Mouse (Mus musculus) kidney, postnatal 10 days (tissue): ENCODE results near the gene Suclg1.
A peak's percentile ranks its signal among the peaks of the same experiment; 100 is the strongest.

Experiments
- DNase-seq: peaks from one replicate; pipeline ENCODE4 v3.0.0; 2021; ENCODE audit warnings: mixed read lengths

Suclg1 gene

GRCm38 (mm10) chr6:73251336-73251735, 3.2 kb downstream of the Suclg1 start:
- DNase-seq, result peak; percentile 63

DNA sequence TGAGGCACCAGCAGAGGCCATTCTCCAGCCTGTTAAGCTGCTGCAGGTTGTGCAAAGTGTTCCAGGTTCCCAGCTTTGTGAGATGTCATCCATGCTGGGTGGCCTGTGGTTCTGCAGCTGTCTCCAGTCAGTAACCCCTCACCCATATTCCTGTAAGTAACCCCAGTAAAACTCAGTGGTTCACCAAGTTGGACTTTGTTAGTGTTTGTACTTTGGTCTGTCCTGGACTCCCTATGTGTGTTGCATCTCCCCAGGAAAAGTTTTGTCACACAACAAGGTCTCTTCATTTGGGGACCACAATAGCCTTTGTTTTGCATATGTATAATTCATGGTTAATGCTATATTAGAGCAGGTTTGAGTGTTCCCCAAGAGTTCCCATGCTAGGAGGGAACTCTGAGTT, 4.2 kb downstream of the Suclg1 start:
- DNase-seq, result no peak

DNA sequence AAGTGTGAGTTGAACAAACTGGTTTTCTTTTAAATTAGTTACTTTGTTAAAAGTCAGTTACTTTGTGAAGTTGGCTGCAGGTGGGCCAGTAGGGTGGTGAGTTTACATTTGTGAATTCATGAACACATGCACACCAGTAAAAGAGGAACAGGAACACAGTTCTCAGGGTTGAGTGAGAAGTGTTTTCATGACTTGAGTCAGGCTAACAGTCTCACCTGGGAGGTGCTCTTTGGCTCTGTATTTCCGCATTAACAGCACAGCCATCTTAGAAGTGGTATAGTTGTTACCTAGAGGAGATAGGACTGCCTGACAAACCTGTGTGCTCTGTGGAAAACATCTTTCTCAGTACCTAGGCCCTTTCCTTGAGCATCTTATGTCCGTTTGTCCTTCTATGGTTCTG, 4.8 kb downstream of the Suclg1 start:
- DNase-seq, result no peak

DNA sequence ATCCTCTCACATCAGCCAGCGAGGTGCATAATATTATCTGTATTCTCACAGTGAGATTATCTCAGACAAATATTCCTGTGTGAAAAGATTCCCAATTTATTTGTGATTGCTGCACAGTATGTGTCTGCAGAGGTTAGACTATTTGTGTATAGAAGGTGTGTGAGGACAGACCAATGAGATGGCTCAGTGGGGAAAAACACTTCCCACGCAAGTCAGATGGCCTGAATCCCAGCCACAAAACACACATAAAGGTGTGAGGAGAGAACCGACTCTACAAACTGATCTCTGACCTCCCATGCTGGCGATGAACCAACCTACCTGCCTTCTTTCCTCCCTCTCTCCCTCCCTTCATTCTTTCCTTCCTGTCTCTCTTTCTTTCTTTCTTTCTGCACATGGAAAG, 5.4 kb downstream of the Suclg1 start:
- no peak for DNase-seq

DNA sequence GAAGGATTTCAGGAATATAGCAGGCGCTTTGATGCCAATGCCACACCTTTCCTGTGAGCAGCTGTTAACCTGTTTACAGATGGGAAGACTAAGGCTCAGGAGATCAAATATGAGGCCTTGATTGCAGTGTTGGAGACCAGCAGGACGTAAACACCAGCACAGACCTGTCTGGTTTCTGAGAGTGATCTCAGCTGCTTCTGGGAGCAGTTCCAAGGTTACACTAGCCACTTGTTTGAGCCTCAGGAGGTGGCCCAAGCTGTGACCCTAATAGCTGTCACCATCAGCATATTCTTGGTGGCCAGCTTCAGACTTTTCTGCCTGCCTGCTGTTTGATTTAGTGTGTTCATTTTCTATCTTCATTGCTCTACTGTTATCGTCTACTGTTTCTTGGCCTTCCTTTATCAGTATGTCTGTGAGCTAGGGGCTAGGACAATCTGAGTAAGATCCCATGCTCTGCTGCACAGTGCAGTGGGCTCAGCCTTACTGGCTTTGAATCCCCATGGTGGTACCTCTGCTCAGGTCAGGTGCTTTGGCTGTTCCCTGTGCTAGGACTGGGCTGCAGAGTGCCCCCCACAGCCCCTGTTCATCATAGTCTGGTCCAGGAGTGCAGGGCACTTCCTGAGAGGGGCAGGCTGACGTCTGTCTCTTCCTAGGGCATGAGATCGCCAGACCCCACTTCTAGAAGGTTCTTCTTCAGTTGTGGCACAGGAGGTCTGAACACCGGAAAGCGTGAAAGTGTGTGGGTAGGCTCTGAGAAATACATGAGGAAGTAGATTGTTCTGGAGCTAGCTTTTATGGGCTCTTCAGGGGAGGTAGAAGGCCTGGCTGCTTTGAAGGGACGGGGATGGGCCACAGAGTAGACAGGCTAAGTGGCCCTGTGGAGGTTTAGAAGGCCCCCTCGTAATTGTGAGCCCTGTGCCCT, 6.4 kb downstream of the Suclg1 start:
- peak; percentile 42 for DNase-seq

- DNase-seq, result no peak
Observed at GRCm38 (mm10) chr6:73257068-73257467, 8.9 kb downstream of the Suclg1 start.

- no peak for DNase-seq
Observed at GRCm38 (mm10) chr6:73260110-73260509, 11.9 kb downstream of the Suclg1 start.

GRCm38 (mm10) chr6:73264801-73265200, 16.6 kb downstream of the Suclg1 start:
- DNase-seq, result no peak

- no peak for DNase-seq
Observed at GRCm38 (mm10) chr6:73267738-73268311, 19.6 kb downstream of the Suclg1 start.

DNA sequence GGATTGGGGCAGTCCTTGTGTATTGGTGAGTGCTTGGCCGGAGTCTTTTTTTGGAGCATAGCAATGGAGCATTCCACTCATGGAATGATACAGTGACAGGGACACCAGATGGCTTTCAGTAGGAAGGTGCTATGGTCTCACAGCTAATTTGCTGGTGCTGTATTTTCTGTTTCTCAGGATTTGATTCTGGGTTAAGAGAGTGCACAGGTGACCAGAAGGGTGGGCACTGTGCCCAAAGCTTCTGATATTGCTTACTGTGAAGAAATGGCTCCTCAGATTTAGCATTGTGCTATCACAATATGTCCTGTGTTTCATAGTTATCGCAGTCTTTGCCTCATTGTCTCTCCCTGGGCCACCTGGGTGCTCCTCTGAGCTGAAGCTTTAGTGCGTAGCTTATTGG, 21.2 kb downstream of the Suclg1 start:
- DNase-seq, result no peak

DNA sequence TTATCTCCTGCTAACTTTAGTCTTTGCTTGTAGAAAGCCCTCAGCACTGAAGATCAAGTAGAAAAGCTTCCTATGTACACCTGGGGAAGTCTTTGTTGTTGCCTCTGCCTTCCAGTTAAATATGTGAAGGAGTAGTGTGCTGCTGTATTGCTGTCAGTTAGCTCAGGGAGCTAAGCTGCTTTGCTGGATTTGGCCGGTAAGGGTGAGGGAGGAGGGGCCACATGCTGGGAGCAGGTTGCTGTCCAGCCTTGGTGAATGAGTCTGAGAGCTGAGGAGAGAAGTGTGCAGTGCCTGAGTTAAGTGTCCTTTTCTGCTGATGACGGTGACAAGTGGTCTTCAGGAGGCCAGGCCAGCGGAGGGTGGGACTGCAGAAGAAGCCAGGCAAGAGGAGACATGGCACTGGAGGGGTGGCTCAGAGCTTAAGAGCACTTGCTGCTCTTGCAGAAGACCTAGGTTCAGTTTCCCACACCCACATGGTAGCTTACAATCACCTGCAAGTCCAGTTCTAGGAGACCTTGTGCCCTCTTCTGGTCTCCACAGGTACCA, 23.4 kb downstream of the Suclg1 start:
- DNase-seq, result no peak

- no peak for DNase-seq
Observed at GRCm38 (mm10) chr6:73275002-73275401, 26.8 kb downstream of the Suclg1 start.

DNA sequence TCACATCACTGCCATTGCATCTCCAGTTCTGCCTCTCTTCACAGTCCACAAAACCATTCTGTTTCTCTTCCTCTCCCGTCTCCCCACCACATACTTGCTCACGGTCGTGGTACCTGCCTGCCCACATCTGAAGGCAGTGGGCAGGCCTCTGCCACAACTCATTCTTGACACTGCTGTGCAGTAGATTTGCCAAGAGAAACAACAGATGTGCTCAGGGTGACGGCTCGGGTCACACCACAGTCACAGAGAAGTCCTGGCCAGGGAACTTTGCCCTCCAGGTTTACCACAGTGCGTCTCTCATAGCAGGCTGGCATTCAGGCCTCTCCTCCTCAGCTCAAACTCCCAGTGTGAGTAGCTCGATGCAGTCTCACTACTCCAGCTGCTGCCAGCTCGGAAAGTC, 31.5 kb downstream of the Suclg1 start:
- peak; percentile 42 for DNase-seq

GRCm38 (mm10) chr6:73280546-73281115, 32.4 kb downstream of the Suclg1 start:
- DNase-seq, result peak; percentile 28

- no peak for DNase-seq
Observed at GRCm38 (mm10) chr6:73286326-73286725, 38.1 kb downstream of the Suclg1 start.

GRCm38 (mm10) chr6:73306837-73307236, 58.7 kb downstream of the Suclg1 start:
- no peak for DNase-seq

DNA sequence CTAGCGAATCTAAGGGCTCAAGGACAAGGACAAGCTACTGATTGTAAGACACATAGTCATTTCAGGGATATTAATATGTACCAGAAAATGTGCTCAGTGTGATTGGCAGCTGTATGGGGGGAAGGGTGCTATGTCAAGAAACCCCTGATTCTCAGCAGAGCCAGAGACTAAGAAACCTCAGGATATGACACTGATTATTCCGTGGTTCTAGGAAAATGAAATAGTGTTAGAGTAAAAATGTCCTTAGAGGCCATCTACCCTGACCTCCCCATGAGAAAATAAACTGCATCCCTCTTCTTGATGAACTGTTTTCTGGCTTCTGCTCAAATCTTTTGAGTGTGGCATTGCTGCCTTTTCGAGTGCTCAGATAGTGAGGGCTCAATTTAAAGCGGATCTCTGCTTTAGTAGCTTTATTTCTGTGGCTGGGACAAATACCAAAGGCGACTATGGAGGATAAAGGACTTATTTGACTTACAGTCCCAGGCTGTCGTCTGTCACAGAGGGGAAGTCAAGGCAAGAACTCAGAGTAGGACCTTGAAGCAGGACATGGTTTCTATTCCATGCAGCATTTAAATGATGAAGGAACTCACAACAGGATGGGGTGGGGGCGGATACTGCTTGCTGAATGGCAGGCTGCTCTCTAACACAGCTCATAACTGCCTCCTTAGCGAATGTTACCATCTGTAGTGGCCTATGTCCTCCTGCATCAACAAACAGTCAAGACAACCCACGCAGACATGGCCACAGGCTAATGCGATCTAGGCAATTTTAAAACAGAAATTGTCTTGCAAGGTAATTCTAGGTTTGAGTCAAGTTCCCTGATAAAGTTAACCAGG, 60.7 kb downstream of the Suclg1 start:
- no peak for DNase-seq

GRCm38 (mm10) chr6:73311335-73311734, 63.2 kb downstream of the Suclg1 start:
- DNase-seq, result no peak

- DNase-seq, result no peak
Observed at GRCm38 (mm10) chr6:73311786-73312185, 63.6 kb downstream of the Suclg1 start.

DNA sequence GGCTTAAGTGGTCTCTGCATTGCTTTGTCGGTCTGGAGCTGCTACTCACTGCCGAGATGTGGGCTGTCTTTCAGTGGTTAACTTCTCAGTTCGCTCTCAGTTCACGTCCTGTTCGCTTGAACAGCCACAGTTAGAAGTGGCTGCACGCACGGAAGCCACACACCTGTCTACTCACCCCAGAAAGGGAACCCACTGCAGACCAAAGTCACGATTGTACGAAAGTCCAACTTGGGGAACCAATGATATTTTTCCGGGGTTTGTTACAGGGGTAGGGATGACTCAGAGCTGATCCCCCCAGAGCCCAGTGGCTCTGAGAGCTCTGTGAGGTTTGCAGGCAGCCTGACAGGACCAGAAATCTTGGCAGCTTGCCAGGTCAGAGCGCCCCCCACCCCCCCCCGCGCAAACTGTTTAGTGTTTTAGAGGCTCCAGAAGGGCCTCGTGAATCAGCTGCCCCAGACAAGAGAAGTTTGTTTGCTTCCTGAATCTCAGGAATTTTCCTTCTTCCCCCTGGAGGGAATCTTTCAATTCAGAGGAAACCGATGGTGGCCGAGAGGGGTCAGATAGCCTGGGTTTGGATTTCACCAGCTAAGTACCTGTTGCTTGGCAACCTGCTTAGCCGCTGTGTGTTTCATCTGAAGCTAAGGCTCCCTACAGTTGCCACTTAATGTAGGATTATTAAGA, 66.9 kb downstream of the Suclg1 start:
- peak; percentile 89 for DNase-seq

DNA sequence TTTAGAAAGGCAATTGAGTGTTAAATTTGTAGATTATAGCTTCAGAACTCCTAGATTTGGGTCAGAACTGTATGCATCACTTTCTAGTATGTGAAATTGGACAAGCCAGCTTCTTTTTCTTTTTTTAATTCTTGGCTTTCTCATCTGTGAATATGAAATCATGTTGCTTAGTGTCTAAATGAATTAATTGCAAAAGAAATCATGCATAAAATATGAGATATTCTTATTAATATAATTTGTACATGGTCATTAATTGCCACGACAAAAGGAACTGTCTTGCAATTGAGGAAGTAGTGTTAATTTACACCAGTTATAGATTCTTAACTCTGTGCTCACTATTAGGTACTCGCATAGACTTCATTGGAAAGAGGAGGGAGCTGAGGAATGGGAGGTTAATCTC, 74.1 kb downstream of the Suclg1 start:
- DNase-seq, result no peak
